Mouse (Mus musculus): Measurements from ENCODE around the gene Osbpl8.

- TF ChIP-seq CTCF (IDR thresholded peaks at IDR 0.05; ENCODE audit: extremely low read depth, insufficient read depth, low read length) (no peak), POLR2A (IDR thresholded peaks at IDR 0.05; ENCODE audit: extremely low read depth, insufficient read depth, low read length) (no peak)
Measured at GRCm38 (mm10) chr10:111255228-111255627, 90.7 kb downstream of the Osbpl8 start.

Data from cortical plate, adult 2 months (tissue).